Mouse (Mus musculus) liver, adult 2 months (tissue): ENCODE results near the gene Sorbs2. TPM values are rescaled to one million over a fixed set of nuclear protein-coding genes. Genes with fewer than 3 reads are reported as not detected.

Source experiments
- DNase-seq: peaks from one replicate; pipeline ENCODE4 v3.0.0-alpha.2; 2011; ENCODE audit warnings: low read depth, low spot score; ENCODE audit errors: extremely low read depth
- H3K27ac ChIP-seq: fragments of 200-500 bp; replicated peaks from 2 replicates; pipeline ENCODE4 v1.5.1; 2012; ENCODE audit warnings: low read depth, mild to moderate bottlenecking, control low read depth, inconsistent platforms, low read length; ENCODE audit not compliant: insufficient read depth
- H3K27me3 ChIP-seq: fragments of 200-500 bp; 2 replicates; pipeline ENCODE4 v1.6.1; 2012; ENCODE audit warnings: mild to moderate bottlenecking, moderate library complexity, low read length, inconsistent platforms; ENCODE audit not compliant: control insufficient read depth, insufficient read depth
- H3K36me3 ChIP-seq: fragments of 200-500 bp; 2 replicates; pipeline ENCODE4 v1.6.1; 2012; ENCODE audit warnings: low read length, inconsistent platforms; ENCODE audit not compliant: control insufficient read depth, insufficient read depth
- H3K4me1 ChIP-seq: fragments of 200-500 bp; 2 replicates; pipeline ENCODE4 v1.6.1; 2011; ENCODE audit warnings: low read length; ENCODE audit not compliant: control insufficient read depth, insufficient read depth
- H3K4me3 ChIP-seq: fragments of 200-500 bp; 2 replicates; pipeline ENCODE4 v1.5.1; 2011; ENCODE audit warnings: low read depth, mild to moderate bottlenecking, control low read depth, low read length, moderate library complexity; ENCODE audit not compliant: insufficient read depth
- H3K79me2 ChIP-seq: fragments of 200-500 bp; 2 replicates; pipeline ENCODE4 v1.6.1; 2012; ENCODE audit warnings: inconsistent platforms, mild to moderate bottlenecking, low read length, moderate library complexity; ENCODE audit not compliant: control insufficient read depth, insufficient read depth
- H3K9ac ChIP-seq: fragments of 200-500 bp; 2 replicates; pipeline ENCODE4 v1.6.1; 2012; ENCODE audit warnings: low read depth, mild to moderate bottlenecking, control low read depth, inconsistent platforms, low read length
- CTCF ChIP-seq: fragments of 200-500 bp; IDR thresholded peaks from 2 replicates; pipeline ENCODE4 v1.5.1; 2011; ENCODE audit warnings: low read depth, low read length, control low read depth
- POLR2A ChIP-seq: fragments of 200-500 bp; IDR thresholded peaks from 2 replicates; pipeline ENCODE4 v1.6.1; 2011; ENCODE audit warnings: low read length, control low read depth; ENCODE audit not compliant: insufficient read depth; ENCODE audit errors: extremely low read depth
- WGBS: fragments of 180-500 bp; shearing (Covaris S2); methylation state at CpG from one replicate; pipeline ENCODE4 v1.1.7; 2018; 5-methylcytosine and 5-hydroxymethylcytosine counted together
- polyA plus RNA-seq: library from polyadenylated mRNA; depleted of rRNA; stranded (reverse); fragments of >200 nt; gene quantifications from 2 replicates; pipeline ENCODE4 v1.2.3, GENCODE M21; 2012
- total RNA-seq: library from RNA; depleted of rRNA; stranded (reverse); fragments of >200 nt; gene quantifications from 2 replicates; pipeline ENCODE4 v1.2.3, GENCODE M21; 2014

Sorbs2 gene
- total and polyA plus RNA-seq, 2 experiments, result 40.7 to 51.9 TPM

GRCm38 (mm10) chr8:45628421-45629065, 121.0 kb downstream of the Sorbs2 start:
- H3K9ac ChIP-seq, result peak overlapping the region; percentile 77
- peak overlapping the region; percentile 74 for H3K4me3 ChIP-seq
- peak overlapping the region; percentile 70 for H3K27ac ChIP-seq

DNA sequence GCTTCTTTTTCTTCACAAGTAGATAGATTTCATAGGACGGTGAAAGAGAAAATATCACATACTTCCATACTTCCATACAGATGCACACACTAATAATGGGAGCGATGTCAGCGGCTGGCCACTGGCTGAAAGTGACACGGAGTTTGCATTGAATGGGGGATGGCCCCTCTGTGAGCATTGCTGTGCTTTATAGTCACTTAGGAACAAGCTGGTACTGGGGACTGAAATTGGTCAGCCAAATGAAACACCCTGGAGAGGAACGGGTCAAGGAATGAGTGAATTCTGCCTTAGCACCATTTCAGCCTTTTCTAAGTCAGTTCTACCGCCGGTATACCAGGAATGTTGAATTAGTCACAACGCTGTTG, 121.5 kb downstream of the Sorbs2 start:
- no peak for TF ChIP-seq POLR2A
- TF ChIP-seq CTCF, result no peak
- peak; percentile 45 for DNase-seq
- Histone ChIP-seq H3K27ac (peak overlapping the region; percentile 70), H3K27me3 (no peaks in the 10 kb centered on the region), H3K4me1 (peaks cover 16% of the 10 kb centered on the region), H3K9ac (peak overlapping the region; percentile 74), H3K36me3 (no peaks in the 10 kb centered on the region), H3K4me3 (peak overlapping the region; percentile 74), H3K79me2 (peaks cover 8% of the 10 kb centered on the region; the same call in 1 of the 2 replicates)
- 20% methylated on average over 8 of the region's 8 CpGs for WGBS

More at GRCm38 (mm10) chr8:45628421-45629065, 121.0 kb downstream of the Sorbs2 start:
- H3K79me2 ChIP-seq, result peaks cover 8% of the 10 kb centered on the region; the same call in 1 of the 2 replicates
- 15% methylated on average over 9 of the region's 9 CpGs for WGBS
- peak; percentile 82 for DNase-seq
- TF ChIP-seq POLR2A (no peak), CTCF (no peak)
- no peaks in the 10 kb centered on the region for H3K36me3 ChIP-seq
- H3K27me3 ChIP-seq, result no peaks in the 10 kb centered on the region
- H3K4me1 ChIP-seq, result peaks cover 16% of the 10 kb centered on the region

- Histone ChIP-seq H3K9ac (no peak overlapping the region), H3K79me2 (peaks cover 8% of the 10 kb centered on the region; the same call in 1 of the 2 replicates), H3K27ac (no peak overlapping the region), H3K4me3 (no peak overlapping the region), H3K4me1 (peaks cover 14% of the 10 kb centered on the region), H3K36me3 (no peaks in the 10 kb centered on the region), H3K27me3 (no peaks in the 10 kb centered on the region)
- 26% methylated on average over 8 of the region's 8 CpGs for WGBS
- DNase-seq, result peak; percentile 58
- no peak for TF ChIP-seq POLR2A
- TF ChIP-seq CTCF, result no peak
Measured at GRCm38 (mm10) chr8:45631023-45631422, 123.4 kb downstream of the Sorbs2 start.

- DNase-seq, result no peak
- 89% methylated on average over 6 of the region's 6 CpGs for WGBS
- Histone ChIP-seq H3K27me3 (no peaks in the 10 kb centered on the region), H3K9ac (no peak overlapping the region), H3K4me3 (no peak overlapping the region), H3K27ac (no peak overlapping the region), H3K79me2 (peaks cover 15% of the 10 kb centered on the region; the same call in 1 of the 2 replicates), H3K4me1 (peaks cover 4% of the 10 kb centered on the region), H3K36me3 (no peaks in the 10 kb centered on the region; the same call in 1 of the 2 replicates)
- TF ChIP-seq POLR2A, result no peak
- TF ChIP-seq CTCF, result no peak
Measured at GRCm38 (mm10) chr8:45635155-45635554, 127.6 kb downstream of the Sorbs2 start.

DNA sequence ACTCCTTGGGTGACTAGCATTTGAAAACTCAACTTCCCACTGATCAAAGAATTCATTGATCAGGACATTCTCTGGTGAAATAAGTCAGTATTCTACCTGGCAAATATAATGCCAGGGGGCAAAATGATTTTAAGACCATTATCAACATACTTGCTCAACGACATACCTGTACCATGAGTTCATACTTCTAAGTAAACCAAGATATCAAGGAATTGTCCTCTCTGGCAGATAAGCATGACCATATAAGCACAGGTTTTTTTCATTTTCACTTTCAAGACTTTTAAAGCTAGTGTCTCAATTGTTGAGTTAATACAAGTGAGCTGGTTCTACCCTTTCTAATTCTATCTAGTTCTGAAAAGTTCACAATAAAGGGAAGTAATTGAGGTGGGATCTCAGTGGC, 130.2 kb downstream of the Sorbs2 start:
- H3K36me3 ChIP-seq, result no peaks in the 10 kb centered on the region; the same call in none of the 2 replicates
- DNase-seq, result no peak
- TF ChIP-seq CTCF (no peak), POLR2A (no peak)
- WGBS, result 70% methylated on average over 1 of the region's 1 CpGs
- no peak overlapping the region for H3K9ac ChIP-seq
- H3K79me2 ChIP-seq, result peaks cover 19% of the 10 kb centered on the region; the same call in 1 of the 2 replicates
- H3K27ac ChIP-seq, result no peak overlapping the region
- no peaks in the 10 kb centered on the region; the same call in 1 of the 2 replicates for H3K4me1 ChIP-seq
- no peak overlapping the region for H3K4me3 ChIP-seq
- no peaks in the 10 kb centered on the region for H3K27me3 ChIP-seq

GRCm38 (mm10) chr8:45639444-45639843, 131.9 kb downstream of the Sorbs2 start:
- Histone ChIP-seq H3K4me3 (no peak overlapping the region), H3K27me3 (no peaks in the 10 kb centered on the region), H3K9ac (no peak overlapping the region), H3K36me3 (no peaks in the 10 kb centered on the region; the same call in none of the 2 replicates), H3K79me2 (peaks cover 17% of the 10 kb centered on the region; the same call in 1 of the 2 replicates), H3K4me1 (no peaks in the 10 kb centered on the region), H3K27ac (no peak overlapping the region)
- DNase-seq, result no peak
- TF ChIP-seq CTCF, result no peak
- no peak for TF ChIP-seq POLR2A
